Mouse (Mus musculus) embryo, embryonic 11 days (tissue): ENCODE data around the gene Gm8879.
"Not testable (repeated sequence)": the region's sequence is repeated elsewhere in the genome, so short reads cannot be mapped to it uniquely, and the experiment has no call there.

ENCODE experiments used
- DNase-seq: peaks from one replicate; pipeline ENCODE4 v3.0.0-alpha.2; 2015

Gm8879 gene

GRCm38 (mm10) chr5:11127334-11127733 lies at the start of gene Gm8879:
Gene Gm8879, plus strand, starts transcription at chr5:11127634.
- not testable (repeated sequence) for DNase-seq

GRCm38 (mm10) chr5:11138031-11138430 lies 10.6 kb downstream of the Gm8879 start:
- not testable (repeated sequence) for DNase-seq
